In the genomic region with DNA sequence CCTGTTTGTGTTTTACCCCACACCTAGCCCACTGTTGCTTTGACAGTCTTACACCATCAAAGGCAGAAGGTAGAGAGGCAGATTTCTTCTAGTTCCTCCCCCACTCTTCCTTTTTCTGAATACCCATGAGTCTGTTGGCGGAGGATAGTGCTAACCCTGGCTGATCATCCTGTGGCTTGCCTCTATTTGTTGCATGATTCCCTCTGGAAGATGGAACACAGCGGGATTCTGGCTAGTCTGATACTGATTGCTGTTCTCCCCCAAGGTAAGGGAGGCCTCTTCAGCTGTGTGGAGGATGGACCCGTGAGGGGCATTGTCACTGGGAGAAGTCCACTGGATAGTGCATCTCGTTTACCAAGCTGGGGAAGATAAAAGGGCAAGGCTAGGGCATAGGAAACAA, we compare ENCODE assay signal across 27 mouse cellular contexts. TPM values are rescaled to one million over a fixed set of nuclear protein-coding genes. Genes with fewer than 3 reads are reported as not detected.
A peak's percentile ranks its signal among the peaks of the same experiment; 100 is the strongest.
DNase-seq lines count a peak whose midpoint lies in the region; ATAC-seq lines count a peak whose summit lies in the region.
"Had no signal": no experiment of that assay in that cellular context is flagged by ENCODE, and none has a peak within 500 bp of the region (broad histone marks: within the 10 kb centered on the region; RNA-seq: fewer than 3 reads in every experiment).

A gene (plus strand): TSS at position 111 of the 400 bp plus-strand sequence.

- intact Hi-C loops in heart, postnatal 14 days (cut with DNase I), result no loop called here
- intact Hi-C loops in left cerebral cortex, postnatal 36 days (cut with DNase I), result no loop called here

- H3K27me3 ChIP-seq in heart, embryonic 16.5 days (ENCODE audit: control insufficient read depth, insufficient read depth, low read length), result peaks cover 4% of the 10 kb centered on the region; the same call in 1 of the 2 replicates
- H3K27me3 ChIP-seq: midbrain, embryonic 15.5 days had no signal

- ATAC-seq in heart, embryonic 16.5 days (replicated peaks; ENCODE audit: extremely low read depth, insufficient read depth, low FRiP score), result no peak; the same call in 1 of the 2 replicates
- ATAC-seq in neutrophil, adult 5-6 weeks (ENCODE audit: extremely low read depth, insufficient number of reproducible peaks, low FRiP score, poor library complexity, severe bottlenecking), result no peak
- ATAC-seq: forebrain, embryonic 13.5 days; intestine, embryonic 16.5 days; midbrain, embryonic 15.5 days had no signal

- peak within 1 kb of the TSS; percentile 68 for H3K27ac ChIP-seq in heart, embryonic 16.5 days (ENCODE audit: low read length)
- H3K27ac ChIP-seq: embryonic facial prominence, embryonic 10.5 days; forebrain, embryonic 13.5 days; hindbrain, embryonic 13.5 days; liver, embryonic 14.5 days; midbrain, embryonic 15.5 days; neural tube, embryonic 15.5 days had no signal

- peak within 1 kb of the TSS; percentile 35; the same call in 1 of the 2 replicates for H3K9ac ChIP-seq in heart, embryonic 16.5 days (ENCODE audit: low read length)
- H3K9ac ChIP-seq: forebrain, embryonic 13.5 days; hindbrain, embryonic 13.5 days; liver, embryonic 14.5 days; midbrain, embryonic 15.5 days; neural tube, embryonic 15.5 days had no signal

- no peak for DNase-seq in heart, postnatal 14 days
- DNase-seq in CD8-positive naive resting alpha-beta T cell, adult 2 months (ENCODE audit: low read depth in 2 of 2, low spot score in 2 of 2), result peak; percentile 40 to 52
- peak; percentile 77 for DNase-seq in thymus, postnatal 25 days
- no peak for DNase-seq in left cerebral cortex, postnatal 36 days (ENCODE audit: low spot score in 2 of 2)
- DNase-seq in cerebellum, adult 9-11 months, result no peak
- no peak for DNase-seq in kidney, postnatal 25 days
- DNase-seq: adrenal gland, adult 2 months; cerebellum, adult 8-10 months; gastrocnemius, postnatal 25 days; kidney, postnatal 4 days; layer of hippocampus, postnatal 36 days; retina, postnatal 1 day had no signal

- H3K4me2 ChIP-seq in heart, embryonic 16.5 days (ENCODE audit: low read depth, low read length), result 0 out of 2 replicates have a peak within 1 kb of the TSS, but pooled peaks have one; percentile 3
- H3K4me2 ChIP-seq: forebrain, embryonic 13.5 days; hindbrain, embryonic 13.5 days; midbrain, embryonic 15.5 days; neural tube, embryonic 15.5 days had no signal

- WGBS in heart, embryonic 16.5 days, result 62% methylated on average over 4 of the region's 4 CpGs

- H3K36me3 ChIP-seq in heart, embryonic 16.5 days (ENCODE audit: control insufficient read depth, insufficient read depth), result no peaks in the 10 kb centered on the region
- H3K36me3 ChIP-seq: embryonic facial prominence, embryonic 10.5 days; hindbrain, embryonic 13.5 days; midbrain, embryonic 15.5 days; neural tube, embryonic 15.5 days had no signal

- no peaks in the 10 kb centered on the region for H3K9me3 ChIP-seq in heart, embryonic 16.5 days (replicated peaks; ENCODE audit: control insufficient read depth, low read length)
- H3K9me3 ChIP-seq: embryonic facial prominence, embryonic 10.5 days; forebrain, embryonic 13.5 days; hindbrain, embryonic 13.5 days; megakaryocyte, embryonic 14.5 days; midbrain, embryonic 15.5 days; neural tube, embryonic 15.5 days had no signal

- no peaks in the 10 kb centered on the region for H3K4me1 ChIP-seq in heart, embryonic 16.5 days (ENCODE audit: control insufficient read depth, insufficient read depth, low read length)
- H3K4me1 ChIP-seq: embryonic facial prominence, embryonic 10.5 days; forebrain, embryonic 13.5 days; hindbrain, embryonic 13.5 days; midbrain, embryonic 15.5 days; neural tube, embryonic 15.5 days had no signal

- H3K4me3 ChIP-seq in heart, embryonic 16.5 days (ENCODE audit: low read length), result peak within 1 kb of the TSS; percentile 32
- H3K4me3 ChIP-seq: embryonic facial prominence, embryonic 10.5 days; forebrain, embryonic 13.5 days; hindbrain, embryonic 13.5 days; megakaryocyte, embryonic 14.5 days; midbrain, embryonic 15.5 days; myocyte; neural tube, embryonic 15.5 days had no signal

RNA-seq across cellular contexts. Expression of the gene that starts here (rescaled TPM):
- polyA plus RNA-seq in heart, embryonic 16.5 days (2015; fragmentation: Nextera tagmentation; extraction: Ambion mirVana), result 11.7 and 30.7 TPM in 2 replicates
- 1 to 10 TPM; 4.5 to 9.4 TPM for total RNA-seq in heart, postnatal 14 days (2021)
- total RNA-seq in neutrophil, adult 5-6 weeks (2017), result 18.5 and 21.4 TPM in 2 replicates
- total RNA-seq in left cerebral cortex, postnatal 36 days (2021), result not detected
- total RNA-seq: gastrocnemius, postnatal 25 days; heart, adult 8-10 months; layer of hippocampus, postnatal 36 days; left cerebral cortex, postnatal 14 days had no signal
- polyA plus RNA-seq: embryonic facial prominence, embryonic 10.5 days; forebrain, embryonic 13.5 days; hindbrain, embryonic 13.5 days; intestine, embryonic 16.5 days; kidney, embryonic 14.5 days; limb, embryonic 14.5 days; midbrain, embryonic 15.5 days; myocyte; neural tube, embryonic 15.5 days had no signal

Comparison
In these comparisons a context has a peak if more than half of its experiments do, and no peak if none do; other contexts are left out.
1. RNA of the gene that starts here (total RNA-seq): 18.5 to 21.4 TPM in neutrophil, adult 5-6 weeks and 4.5 to 9.4 TPM in heart, postnatal 14 days; not detected in left cerebral cortex, postnatal 36 days; every median in the first group is over 4 times any median in the second.
2. DNase-seq: peak in CD8-positive naive resting alpha-beta T cell, adult 2 months (2 of 2) and thymus, postnatal 25 days (single experiment); none in heart, postnatal 14 days (0 of 2), left cerebral cortex, postnatal 36 days (0 of 2), cerebellum, adult 9-11 months (single experiment) and kidney, postnatal 25 days (0 of 2).